Mouse (Mus musculus) stomach, postnatal 0 days (tissue): Measurements from ENCODE around the gene Gm11549.

Experiments
- CTCF ChIP-seq: IDR thresholded peaks from 2 replicates; pipeline ENCODE4 v1.5.1; 2016; ENCODE audit warnings: antibody characterized with exemption, low read depth, mild to moderate bottlenecking, moderate library complexity
- EP300 ChIP-seq: optimal IDR thresholded peaks from 2 replicates; pipeline ENCODE3; 2016; ENCODE audit warnings: antibody characterized with exemption

DNA sequence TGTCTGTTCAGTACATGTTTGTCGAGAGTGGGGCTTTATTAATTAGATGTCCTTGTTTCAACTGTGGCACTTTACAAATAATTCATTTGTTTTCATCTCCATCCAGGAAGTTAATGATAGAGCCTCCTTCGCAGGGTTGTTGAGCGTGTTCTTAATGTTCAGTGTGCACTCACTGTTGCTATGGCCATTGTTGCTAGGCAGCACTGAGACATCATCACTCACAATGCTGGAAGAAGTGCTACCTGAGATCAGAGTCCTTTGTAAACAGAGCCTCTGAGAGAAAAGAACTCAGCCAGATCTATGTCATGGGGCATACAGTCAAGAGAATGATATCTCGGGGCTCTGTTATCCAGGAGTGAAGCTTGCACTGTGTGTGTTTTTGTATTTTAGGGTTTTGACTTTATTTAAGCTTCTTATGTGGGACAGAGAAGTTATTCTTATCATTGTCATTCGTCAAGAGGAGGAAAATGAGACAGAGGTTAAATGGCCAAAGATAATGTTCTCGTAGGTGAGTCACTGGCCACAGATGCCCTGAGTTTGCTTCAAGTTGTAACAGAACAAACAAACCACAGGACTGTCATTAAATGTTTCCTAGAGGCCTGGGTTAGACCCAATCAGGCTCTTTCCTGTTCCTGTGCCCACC lies 27.9 kb downstream of the Gm11549 start:
- TF ChIP-seq CTCF (no peak), EP300 (no peak)
